Mouse (Mus musculus): ENCODE data around the gene Klhl21. TPM values are rescaled to one million over a fixed set of nuclear protein-coding genes. Genes with fewer than 3 reads are reported as not detected.

Gene Klhl21
- polyA plus RNA-seq, 1 experiment, result 20.5 TPM

Other genes starting within 250 kb of the Klhl21 start
- 10.3 and 12.8 TPM in 2 replicates for gene Camta1, start 146.9 kb upstream of the Klhl21 start, polyA plus RNA-seq (2012; rRNA removed)
- gene Dnajc11, start 75.1 kb upstream of the Klhl21 start, polyA plus RNA-seq (2012; rRNA removed), result 62.3 and 66.7 TPM in 2 replicates
- gene Thap3, start 19.8 kb upstream of the Klhl21 start, polyA plus RNA-seq (2012; rRNA removed), result 44.1 and 51.3 TPM in 2 replicates
- gene Phf13, start 12.5 kb upstream of the Klhl21 start, polyA plus RNA-seq (2012; rRNA removed), result 11.3 and 14.8 TPM in 2 replicates
- 9.8 and 12.8 TPM in 2 replicates for gene Zbtb48, start 18.9 kb downstream of the Klhl21 start, polyA plus RNA-seq (2012; rRNA removed)
- gene Tas1r1, start 29.8 kb downstream of the Klhl21 start, polyA plus RNA-seq (2012; rRNA removed), result 3.3 and 4.0 TPM in 2 replicates
- gene Nol9, start 30.5 kb downstream of the Klhl21 start, polyA plus RNA-seq (2012; rRNA removed), result 20.1 and 21.2 TPM in 2 replicates
- 35.0 and 37.7 TPM in 2 replicates for gene Plekhg5, start 63.7 kb downstream of the Klhl21 start, polyA plus RNA-seq (2012; rRNA removed)
- gene Tnfrsf25, start 107.1 kb downstream of the Klhl21 start, polyA plus RNA-seq (2012; rRNA removed), result 5.9 and 6.1 TPM in 2 replicates
- gene Espn, start 143.6 kb downstream of the Klhl21 start, polyA plus RNA-seq (2012; rRNA removed), result 83.7 and 126 TPM in 2 replicates
- gene Hes2, start 150.1 kb downstream of the Klhl21 start, polyA plus RNA-seq (2012; rRNA removed), result 0.32 and 0.39 TPM in 2 replicates
- gene Acot7, start 169.3 kb downstream of the Klhl21 start, polyA plus RNA-seq (2012; rRNA removed), result 25.6 and 27.3 TPM in 2 replicates

Data from gonadal fat pad, adult 2 months (tissue).